23 mouse cellular contexts compared by ENCODE assay signal in genomic region chr9:95694526-95694925, GRCm38 (mm10). TPM values are rescaled to one million over a fixed set of nuclear protein-coding genes. Genes with fewer than 3 reads are reported as not detected.
DNase-seq lines count a peak whose midpoint lies in the region; ATAC-seq and TF ChIP-seq lines count a peak whose summit lies in the region.
"Had no signal": no experiment of that assay in that cellular context is flagged by ENCODE, and none has a peak within 500 bp of the region (broad histone marks: within the 10 kb centered on the region; RNA-seq: fewer than 3 reads in every experiment).

No protein-coding gene starts in this region.

- H3K27ac ChIP-seq in heart, embryonic 16.5 days (ENCODE audit: low read length) = no peak overlapping the region
- H3K27ac ChIP-seq in stomach, embryonic 16.5 days (ENCODE audit: low read length) = no peak overlapping the region
- no peak overlapping the region for H3K27ac ChIP-seq in stomach, postnatal 0 days (replicated peaks)
- H3K27ac ChIP-seq in kidney, adult 2 months (ENCODE audit: insufficient read depth, low read depth, low read length) = no peak overlapping the region
- H3K27ac ChIP-seq: embryonic facial prominence, embryonic 15.5 days; forebrain, embryonic 10.5 days; hindbrain, embryonic 13.5 days; intestine, embryonic 15.5 days had no signal

- H3K9ac ChIP-seq in heart, embryonic 16.5 days (ENCODE audit: low read length) = no peak overlapping the region
- no peak overlapping the region for H3K9ac ChIP-seq in stomach, embryonic 16.5 days (ENCODE audit: low read length)
- no peak overlapping the region for H3K9ac ChIP-seq in stomach, postnatal 0 days (ENCODE audit: low read length)
- H3K9ac ChIP-seq: embryonic facial prominence, embryonic 15.5 days; hindbrain, embryonic 13.5 days; intestine, embryonic 15.5 days had no signal

- no peaks in the 10 kb centered on the region for H3K4me1 ChIP-seq in heart, embryonic 16.5 days (ENCODE audit: control insufficient read depth, insufficient read depth, low read length)
- H3K4me1 ChIP-seq in stomach, embryonic 16.5 days (ENCODE audit: control insufficient read depth, insufficient read depth, low read length) = no peaks in the 10 kb centered on the region
- no peaks in the 10 kb centered on the region for H3K4me1 ChIP-seq in stomach, postnatal 0 days (replicated peaks; ENCODE audit: control insufficient read depth, insufficient read depth)
- H3K4me1 ChIP-seq in kidney, adult 2 months (ENCODE audit: control insufficient read depth, insufficient read depth, low read length) = peaks cover 6% of the 10 kb centered on the region; the same call in 1 of the 2 replicates
- H3K4me1 ChIP-seq: embryonic facial prominence, embryonic 15.5 days; hindbrain, embryonic 13.5 days; intestine, embryonic 15.5 days had no signal

- DNase-seq in heart, adult 11 months = peak; percentile 78
- DNase-seq in heart, adult 8-10 months (ENCODE audit: low spot score) = no peak
- no peak for DNase-seq in heart, postnatal 25 days (ENCODE audit: low spot score)
- DNase-seq in stomach, postnatal 0 days (ENCODE audit: low spot score) = no peak
- DNase-seq in MEL-GATA-1-ER (ENCODE audit: extremely low read depth, low read depth) = peak; percentile 21
- DNase-seq in kidney, adult 2 months = no peak
- DNase-seq: adrenal gland, postnatal 10 days; cerebellum, adult 11 months; cerebellum, adult 8-10 months; cerebellum, postnatal 14 days; embryo, embryonic 11 days; gastrocnemius, postnatal 10 days had no signal

- intact Hi-C loops in heart, postnatal 25 days (cut with DNase I) = no loop called here

- no peak for TF ChIP-seq EP300 in stomach, postnatal 0 days (optimal IDR thresholded peaks at IDR 0.05)

- no peak for TF ChIP-seq CTCF in stomach, postnatal 0 days (IDR thresholded peaks at IDR 0.05; ENCODE audit: low read depth)
- no peak for TF ChIP-seq CTCF in kidney, adult 2 months (conservative IDR thresholded peaks at IDR 0.05; ENCODE audit: insufficient read depth, insufficient read length, low read depth, low read length)

- no peaks in the 10 kb centered on the region for H3K36me3 ChIP-seq in heart, embryonic 16.5 days (ENCODE audit: control insufficient read depth, insufficient read depth)
- H3K36me3 ChIP-seq in stomach, embryonic 16.5 days (ENCODE audit: control insufficient read depth, insufficient read depth, low read length) = no peaks in the 10 kb centered on the region
- H3K36me3 ChIP-seq in stomach, postnatal 0 days (ENCODE audit: control insufficient read depth, insufficient read depth, low read length) = no peaks in the 10 kb centered on the region
- no peaks in the 10 kb centered on the region for H3K36me3 ChIP-seq in kidney, adult 2 months (ENCODE audit: control insufficient read depth, insufficient read depth, low read length)
- H3K36me3 ChIP-seq: embryonic facial prominence, embryonic 15.5 days; forebrain, embryonic 10.5 days; hindbrain, embryonic 13.5 days; intestine, embryonic 15.5 days had no signal

- TF ChIP-seq POLR2A in kidney, adult 2 months (IDR thresholded peaks at IDR 0.05; ENCODE audit: low read depth, low read length) = no peak

- 55% methylated on average over 12 of the region's 12 CpGs for WGBS in heart, embryonic 16.5 days
- 65% methylated on average over 12 of the region's 12 CpGs for WGBS in stomach, embryonic 16.5 days
- 60% methylated on average over 12 of the region's 12 CpGs for WGBS in stomach, postnatal 0 days
- 67% methylated on average over 12 of the region's 12 CpGs for WGBS in kidney, adult 2 months

- H3K27me3 ChIP-seq in heart, embryonic 16.5 days (ENCODE audit: control insufficient read depth, insufficient read depth, low read length) = no peaks in the 10 kb centered on the region
- H3K27me3 ChIP-seq in stomach, embryonic 16.5 days (ENCODE audit: control insufficient read depth, insufficient read depth, low read length) = no peaks in the 10 kb centered on the region
- H3K27me3 ChIP-seq in stomach, postnatal 0 days (ENCODE audit: control insufficient read depth, insufficient read depth, low read length) = no peaks in the 10 kb centered on the region
- H3K27me3 ChIP-seq in kidney, adult 2 months (replicated peaks; ENCODE audit: control insufficient read depth, insufficient read depth, low read length) = no peaks in the 10 kb centered on the region
- H3K27me3 ChIP-seq: embryonic facial prominence, embryonic 15.5 days; hindbrain, embryonic 13.5 days; intestine, embryonic 15.5 days had no signal

- peak overlapping the region; percentile 18; the same call in 1 of the 2 replicates for H3K4me2 ChIP-seq in heart, embryonic 16.5 days (ENCODE audit: low read depth, low read length)
- H3K4me2 ChIP-seq in stomach, embryonic 16.5 days (ENCODE audit: low read depth, low read length) = 0 out of 2 replicates have a peak overlapping the region, but pooled peaks have one; percentile 29
- H3K4me2 ChIP-seq in stomach, postnatal 0 days (replicated peaks; ENCODE audit: low read depth) = no peak overlapping the region; the same call in 1 of the 2 replicates
- H3K4me2 ChIP-seq: heart, embryonic 11.5 days; hindbrain, embryonic 13.5 days; intestine, embryonic 15.5 days had no signal

- no peaks in the 10 kb centered on the region for H3K9me3 ChIP-seq in heart, embryonic 16.5 days (replicated peaks; ENCODE audit: control insufficient read depth, low read length)
- H3K9me3 ChIP-seq in stomach, embryonic 16.5 days (replicated peaks; ENCODE audit: control insufficient read depth, low read length) = no peaks in the 10 kb centered on the region
- H3K9me3 ChIP-seq in stomach, postnatal 0 days (ENCODE audit: control insufficient read depth, low read length) = no peaks in the 10 kb centered on the region
- H3K9me3 ChIP-seq: embryonic facial prominence, embryonic 15.5 days; forebrain, embryonic 10.5 days; hindbrain, embryonic 13.5 days; intestine, embryonic 15.5 days had no signal

- no peak for ATAC-seq in heart, embryonic 16.5 days (replicated peaks; ENCODE audit: extremely low read depth, insufficient read depth, low FRiP score)
- no peak for ATAC-seq in stomach, embryonic 16.5 days (ENCODE audit: insufficient read depth, low FRiP score)
- no peak for ATAC-seq in stomach, postnatal 0 days (ENCODE audit: low FRiP score, low TSS enrichment)
- ATAC-seq: forebrain, embryonic 14.5 days; intestine, embryonic 15.5 days had no signal

- no peak overlapping the region for H3K4me3 ChIP-seq in heart, embryonic 16.5 days (ENCODE audit: low read length)
- H3K4me3 ChIP-seq in stomach, embryonic 16.5 days (replicated peaks; ENCODE audit: low read length) = no peak overlapping the region
- H3K4me3 ChIP-seq in stomach, postnatal 0 days (ENCODE audit: low read depth, low read length) = no peak overlapping the region
- no peak overlapping the region for H3K4me3 ChIP-seq in kidney, adult 2 months (ENCODE audit: insufficient read depth, low read depth, low read length)
- H3K4me3 ChIP-seq: embryonic facial prominence, embryonic 15.5 days; erythroblast, embryonic 14.5 days; forebrain, embryonic 10.5 days; hindbrain, embryonic 13.5 days; intestine, embryonic 15.5 days had no signal

RNA-seq across cellular contexts. Expression of gene Trpc1, which starts 55.6 kb away (rescaled TPM):
- 1 to 10 TPM; 5.6 to 8.0 (median 7.4) TPM for total RNA-seq in heart, adult 8-10 months (2022)
- polyA plus RNA-seq in heart, embryonic 16.5 days (2015; fragmentation: Nextera tagmentation; extraction: Ambion mirVana) = 2.0 and 2.7 TPM in 2 replicates
- 1 to 10 TPM; 6.7 to 7.2 TPM for total RNA-seq in heart, postnatal 25 days (2021)
- polyA plus RNA-seq in stomach, embryonic 16.5 days (2015; fragmentation: Nextera tagmentation; extraction: Ambion mirVana) = 1.2 and 1.4 TPM in 2 replicates
- polyA plus RNA-seq in stomach, postnatal 0 days (2015; fragmentation: Nextera tagmentation; extraction: Ambion mirVana) = 1.2 and 1.3 TPM in 2 replicates
- 11.6 and 13.6 TPM in 2 replicates for polyA plus RNA-seq in kidney, adult 2 months (2012; rRNA removed)
- total RNA-seq: common myeloid progenitor, adult 5-6 weeks had no signal
- polyA plus RNA-seq: erythroblast, embryonic 14.5 days had no signal

RNA-seq across cellular contexts. Expression of gene Pcolce2, which starts 57.1 kb away (rescaled TPM):
- 10 to 100 TPM; 22.1 to 29.5 (median 26.8) TPM for total RNA-seq in heart, adult 8-10 months (2022)
- 1.7 and 2.8 TPM in 2 replicates for polyA plus RNA-seq in heart, embryonic 16.5 days (2015; fragmentation: Nextera tagmentation; extraction: Ambion mirVana)
- 10 to 100 TPM; 29.1 to 33.7 TPM for total RNA-seq in heart, postnatal 25 days (2021)
- polyA plus RNA-seq in stomach, embryonic 16.5 days (2015; fragmentation: Nextera tagmentation; extraction: Ambion mirVana) = 0.44 and 0.88 TPM in 2 replicates
- polyA plus RNA-seq in stomach, postnatal 0 days (2015; fragmentation: Nextera tagmentation; extraction: Ambion mirVana) = 0.18 and 0.21 TPM in 2 replicates
- 0.78 and 0.90 TPM in 2 replicates for polyA plus RNA-seq in kidney, adult 2 months (2012; rRNA removed)
- total RNA-seq: common myeloid progenitor, adult 5-6 weeks; hematopoietic stem cell, adult 5-6 weeks had no signal
- polyA plus RNA-seq: erythroblast, embryonic 14.5 days had no signal

Comparison
In these comparisons a context has a peak if more than half of its experiments do, and no peak if none do; other contexts are left out.
1. DNase-seq: peak in heart, adult 11 months (single experiment) and MEL-GATA-1-ER (single experiment); none in heart, adult 8-10 months (single experiment), heart, postnatal 25 days (single experiment), stomach, postnatal 0 days (single experiment) and kidney, adult 2 months (single experiment).